Mouse (Mus musculus) C2C12 (cell line): ENCODE measurements around the gene D630023F18Rik. TPM values are rescaled to one million over a fixed set of nuclear protein-coding genes. Genes with fewer than 3 reads are reported as not detected.

Source experiments
- H3K27me3 ChIP-seq: one replicate; pipeline ENCODE4 v1.6.1; 2011; ENCODE audit not compliant: control insufficient read depth, insufficient read depth, insufficient read length
- H3K36me3 ChIP-seq: one replicate; pipeline ENCODE4 v1.6.1; 2011; ENCODE audit not compliant: control insufficient read depth, insufficient read depth
- H3K4me3 ChIP-seq: one replicate; pipeline ENCODE4 v1.5.1; 2011; ENCODE audit warnings: mild to moderate bottlenecking, control low read depth; ENCODE audit not compliant: poor library complexity, insufficient read depth, severe bottlenecking
- H3K79me2 ChIP-seq: one replicate; pipeline ENCODE4 v1.6.1; 2011; ENCODE audit not compliant: control insufficient read depth, insufficient read depth
- H3K79me3 ChIP-seq: one replicate; pipeline ENCODE4 v1.6.1; 2011; ENCODE audit warnings: low read depth, control low read depth
- H3ac ChIP-seq: one replicate; pipeline ENCODE3; 2011; ENCODE audit warnings: low read depth; ENCODE audit not compliant: control insufficient read depth, insufficient read length
- CEBPB ChIP-seq: IDR thresholded peaks from one replicate; pipeline ENCODE4 v1.6.1; 2011; ENCODE audit warnings: low read depth, mild to moderate bottlenecking, control low read depth, moderate library complexity
- CTCF ChIP-seq: IDR thresholded peaks from one replicate; pipeline ENCODE4 v1.5.1; 2011; ENCODE audit not compliant: control insufficient read depth, insufficient read depth, insufficient read length
- FOSL1 ChIP-seq: IDR thresholded peaks from one replicate; pipeline ENCODE4 v1.8.0; 2011; ENCODE audit warnings: mild to moderate bottlenecking, low read length; ENCODE audit not compliant: poor library complexity, insufficient read depth, severe bottlenecking
- MAX ChIP-seq: IDR thresholded peaks from one replicate; pipeline ENCODE4 v1.6.1; 2011; ENCODE audit warnings: mild to moderate bottlenecking, control low read depth
- MYOD1 ChIP-seq: IDR thresholded peaks from one replicate; pipeline ENCODE4 v1.6.1; 2011; ENCODE audit warnings: low read depth; ENCODE audit not compliant: control insufficient read depth, insufficient read length
- MYOG ChIP-seq: IDR thresholded peaks from one replicate; pipeline ENCODE4 v1.6.1; 2011; ENCODE audit not compliant: control insufficient read depth, insufficient read length; ENCODE audit errors: extremely low read depth
- USF1 ChIP-seq: IDR thresholded peaks from one replicate; pipeline ENCODE4 v1.6.1; 2011; ENCODE audit warnings: low read depth, mild to moderate bottlenecking, control low read depth, moderate library complexity
- polyA plus RNA-seq: library from polyadenylated mRNA; unstranded; fragments of >200 nt; fragmentation: generic; extraction: Trizol; gene quantifications from one replicate; pipeline ENCODE4 v1.2.1, GENCODE M21; 2012; ENCODE audit warnings: missing spikeins

The D630023F18Rik gene
- polyA plus RNA-seq, 1 experiment = not detected

DNA sequence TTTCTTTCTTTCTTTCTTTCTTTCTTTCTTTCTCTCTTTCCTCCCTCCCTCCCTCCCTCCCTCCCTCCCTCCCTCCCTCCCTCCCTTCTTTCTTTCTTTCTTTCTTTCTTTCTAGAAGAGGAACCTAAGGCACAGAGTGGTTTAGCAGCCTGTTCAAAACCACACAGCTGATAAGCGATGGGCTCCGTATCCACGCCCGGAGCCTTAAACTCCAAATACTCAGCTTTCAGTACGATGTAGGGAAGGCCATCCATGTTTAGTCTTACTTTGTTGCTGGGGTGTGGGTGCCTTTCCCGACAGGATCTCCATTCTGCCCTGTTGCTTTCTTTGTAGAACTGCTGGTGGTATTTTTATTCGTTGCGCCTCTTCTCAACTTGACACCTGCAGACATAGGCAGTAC is 13.8 kb downstream of the D630023F18Rik start:
- Histone ChIP-seq H3K4me3 (no peak overlapping the region), H3K27me3 (no peaks in the 10 kb centered on the region), H3K79me2 (no peaks in the 10 kb centered on the region), H3K79me3 (no peaks in the 10 kb centered on the region), H3ac (no peak overlapping the region), H3K36me3 (no peaks in the 10 kb centered on the region)
- no peak for TF ChIP-seq MAX
- TF ChIP-seq USF1 = no peak
- TF ChIP-seq CTCF = no peak
- TF ChIP-seq FOSL1 = no peak
- no peak for TF ChIP-seq CEBPB
- TF ChIP-seq MYOG = no peak
- TF ChIP-seq MYOD1 = no peak

GRCm38 (mm10) chr1:65107654-65108279 is 15.2 kb downstream of the D630023F18Rik start:
- Histone ChIP-seq H3K36me3 (no peaks in the 10 kb centered on the region), H3K27me3 (no peaks in the 10 kb centered on the region), H3K79me2 (no peaks in the 10 kb centered on the region), H3K79me3 (no peaks in the 10 kb centered on the region), H3ac (no peak overlapping the region), H3K4me3 (no peak overlapping the region)
- TF ChIP-seq CTCF (no peak), USF1 (no peak), MAX (no peak), MYOG (no peak), CEBPB (no peak), MYOD1 (no peak), FOSL1 (no peak)

GRCm38 (mm10) chr1:65103273-65103672 is 19.7 kb downstream of the D630023F18Rik start, which contains the start of gene Cryga:
Gene Cryga, minus strand, starts transcription at chr1:65103373.
- Histone ChIP-seq H3K79me2 (no peaks in the 10 kb centered on the region), H3K27me3 (no peaks in the 10 kb centered on the region), H3K36me3 (no peaks in the 10 kb centered on the region), H3K79me3 (no peaks in the 10 kb centered on the region), H3K4me3 (no peak within 1 kb of the TSS), H3ac (no peak within 1 kb of the TSS)
- TF ChIP-seq MYOG (no peak), FOSL1 (no peak), CTCF (no peak), MAX (no peak), MYOD1 (no peak), USF1 (no peak), CEBPB (no peak)

GRCm38 (mm10) chr1:65096953-65097352 is 26.1 kb downstream of the D630023F18Rik start:
- Histone ChIP-seq H3K36me3 (no peaks in the 10 kb centered on the region), H3K79me3 (no peaks in the 10 kb centered on the region), H3K4me3 (no peak overlapping the region), H3K79me2 (no peaks in the 10 kb centered on the region), H3ac (no peak overlapping the region), H3K27me3 (no peaks in the 10 kb centered on the region)
- TF ChIP-seq MYOG (no peak), FOSL1 (no peak), CEBPB (no peak), MAX (no peak), CTCF (no peak), MYOD1 (no peak), USF1 (no peak)

DNA sequence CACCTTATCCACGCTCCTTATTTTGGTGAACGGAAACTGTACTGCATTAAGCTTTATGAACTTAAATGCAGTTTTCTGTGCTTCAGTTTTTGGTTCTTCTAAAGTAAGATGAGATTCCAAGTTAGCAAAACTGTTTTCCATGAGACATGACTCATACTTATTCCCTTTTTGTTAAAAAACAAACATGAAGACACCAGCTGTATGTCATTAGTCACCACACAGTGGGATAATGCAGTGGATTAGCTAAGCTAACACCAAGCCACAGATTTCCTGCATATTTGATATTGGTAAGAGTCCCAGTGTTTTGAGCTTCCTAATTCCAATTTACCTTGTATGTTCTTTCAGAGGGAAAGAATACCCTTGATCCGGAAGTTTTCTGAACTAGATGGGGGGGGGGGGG is 31.4 kb downstream of the D630023F18Rik start:
- H3K79me2 ChIP-seq = no peaks in the 10 kb centered on the region
- TF ChIP-seq FOSL1 (no peak), MYOD1 (peak; percentile 64)
- H3K79me3 ChIP-seq = no peaks in the 10 kb centered on the region
- no peak overlapping the region for H3K4me3 ChIP-seq
- no peak overlapping the region for H3ac ChIP-seq
- no peaks in the 10 kb centered on the region for H3K36me3 ChIP-seq
- H3K27me3 ChIP-seq = no peaks in the 10 kb centered on the region

DNA sequence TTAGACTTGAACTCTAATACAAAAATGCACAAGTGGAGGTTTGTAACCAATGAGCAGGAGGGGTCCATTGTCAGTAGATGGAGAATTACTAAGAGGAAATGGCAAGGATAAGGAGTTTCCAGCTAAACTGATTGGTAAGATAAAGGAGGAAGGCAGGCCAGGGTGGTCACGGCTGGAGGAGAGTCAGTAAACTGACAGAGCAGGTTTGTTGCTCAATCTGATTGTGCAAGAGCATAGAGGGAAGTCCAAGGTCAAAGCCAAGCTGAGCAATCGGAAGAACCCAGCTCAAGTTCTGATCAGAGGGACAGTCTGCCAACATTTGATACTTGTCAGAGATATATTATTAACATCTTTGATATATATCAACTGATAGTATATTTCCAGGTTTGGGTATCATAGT is 32.6 kb downstream of the D630023F18Rik start:
- Histone ChIP-seq H3ac (no peak overlapping the region), H3K4me3 (no peak overlapping the region), H3K79me2 (no peaks in the 10 kb centered on the region), H3K36me3 (no peaks in the 10 kb centered on the region), H3K27me3 (no peaks in the 10 kb centered on the region), H3K79me3 (no peaks in the 10 kb centered on the region)
- TF ChIP-seq USF1 (no peak), MAX (no peak), FOSL1 (no peak), CEBPB (peak; percentile 94), MYOD1 (no peak), CTCF (no peak)
